Mouse (Mus musculus): Measurements from ENCODE around the gene Ythdf2.

GRCm38 (mm10) chr4:132260404-132261379, 48.6 kb upstream of the Ythdf2 start:
- TF ChIP-seq CTCF (IDR thresholded peaks at IDR 0.05; ENCODE audit: low read depth) (no peak), EP300 (optimal IDR thresholded peaks at IDR 0.05) (no peak)
